Mouse (Mus musculus) E14TG2a.4 (cell line): ENCODE data around the gene Psme4.

Source experiments
- CTCF ChIP-seq: conservative IDR thresholded peaks from 2 replicates; pipeline ENCODE4 v1.5.1; 2014; ENCODE audit warnings: low read length
- POU5F1 ChIP-seq: IDR thresholded peaks from 2 replicates; pipeline ENCODE4 v1.6.1; 2014; ENCODE audit warnings: low read length, borderline replicate concordance

- TF ChIP-seq CTCF (no peak), POU5F1 (no peak)
Measured at GRCm38 (mm10) chr11:30920641-30921040, 149.1 kb downstream of the Psme4 start.
